Mouse (Mus musculus) neural tube, embryonic 11.5 days (tissue): ENCODE results near the gene Cbr4. TPM values are rescaled to one million over a fixed set of nuclear protein-coding genes. Genes with fewer than 3 reads are reported as not detected.
A peak's percentile ranks its signal among the peaks of the same experiment; 100 is the strongest.

Source experiments
- ATAC-seq: fragments of 200-750 bp; cut with Nextera tagmentation; 2 replicates; pipeline ENCODE4 v1.8.0; 2017; ENCODE audit warnings: moderate number of reproducible peaks, mild to moderate bottlenecking, moderate TSS enrichment, moderate library complexity; ENCODE audit not compliant: insufficient read depth, low FRiP score, low TSS enrichment
- DNase-seq: peaks from one replicate; pipeline ENCODE4 v3.0.0-alpha.2; 2015; ENCODE audit warnings: low spot score
- H3K27ac ChIP-seq: fragments of 300-500 bp; sonication (generic); 2 replicates; pipeline ENCODE4 v1.5.1; 2014; ENCODE audit warnings: low read depth, mild to moderate bottlenecking, low read length
- H3K27me3 ChIP-seq: fragments of 300-500 bp; sonication (generic); 2 replicates; pipeline ENCODE4 v1.6.1; 2014; ENCODE audit warnings: mild to moderate bottlenecking, low read length, mixed read lengths; ENCODE audit not compliant: control insufficient read depth, insufficient read depth
- H3K36me3 ChIP-seq: fragments of 300-500 bp; sonication (generic); 2 replicates; pipeline ENCODE4 v1.6.1; 2014; ENCODE audit warnings: mild to moderate bottlenecking, low read length, moderate library complexity, mixed read lengths; ENCODE audit not compliant: control insufficient read depth, insufficient read depth
- H3K4me1 ChIP-seq: fragments of 300-500 bp; sonication (generic); 2 replicates; pipeline ENCODE4 v1.6.1; 2014; ENCODE audit warnings: low read length, mixed read lengths; ENCODE audit not compliant: control insufficient read depth, insufficient read depth
- H3K4me2 ChIP-seq: fragments of 300-500 bp; sonication (generic); 2 replicates; pipeline ENCODE4 v1.6.1; 2014; ENCODE audit warnings: low read depth, mild to moderate bottlenecking, moderate library complexity
- H3K4me3 ChIP-seq: fragments of 300-500 bp; sonication (generic); 2 replicates; pipeline ENCODE4 v1.5.1; 2014; ENCODE audit warnings: low read depth, low read length
- H3K9ac ChIP-seq: fragments of 300-500 bp; sonication (generic); 2 replicates; pipeline ENCODE4 v1.6.1; 2014; ENCODE audit warnings: mild to moderate bottlenecking, low read length
- H3K9me3 ChIP-seq: fragments of 300-500 bp; sonication (generic); 2 replicates; pipeline ENCODE4 v1.6.1; 2016; ENCODE audit warnings: low read length; ENCODE audit not compliant: control insufficient read depth
- WGBS: fragments of 180-500 bp; shearing (Covaris S2); extraction: QIAGEN DNeasy Blood & Tissue Kit; methylation state at CpG from one replicate; pipeline ENCODE4 v1.1.7; 2014; 5-methylcytosine and 5-hydroxymethylcytosine counted together
- polyA plus RNA-seq: library from polyadenylated mRNA; unstranded; fragments of >200 nt; fragmentation: Nextera tagmentation; extraction: Ambion mirVana; gene quantifications from 2 replicates; pipeline ENCODE4 v1.2.1, GENCODE M21; 2014

The Cbr4 gene
- polyA plus RNA-seq, 1 experiment from 2014 or later: 25.2 TPM

GRCm38 (mm10) chr8:61502277-61502676, 14.7 kb downstream of the Cbr4 start:
- ATAC-seq (no peak), DNase-seq (no peak)
- Histone ChIP-seq H3K9ac (no peak overlapping the region), H3K9me3 (no peaks in the 10 kb centered on the region), H3K27me3 (no peaks in the 10 kb centered on the region), H3K4me1 (no peaks in the 10 kb centered on the region), H3K4me3 (no peak overlapping the region), H3K4me2 (no peak overlapping the region), H3K36me3 (no peaks in the 10 kb centered on the region), H3K27ac (no peak overlapping the region)

- H3K4me1 ChIP-seq: peaks cover 5% of the 10 kb centered on the region; the same call in 1 of the 2 replicates
- H3K9me3 ChIP-seq: no peaks in the 10 kb centered on the region
- DNase-seq (peak; percentile 44), ATAC-seq (peak; percentile 46)
- no peak overlapping the region for H3K4me3 ChIP-seq
- peak overlapping the region; percentile 15; the same call in 1 of the 2 replicates for H3K9ac ChIP-seq
- no peaks in the 10 kb centered on the region for H3K27me3 ChIP-seq
- H3K4me2 ChIP-seq: no peak overlapping the region; the same call in 1 of the 2 replicates
- peaks cover 6% of the 10 kb centered on the region; the same call in 1 of the 2 replicates for H3K36me3 ChIP-seq
- peak overlapping the region; percentile 87 for H3K27ac ChIP-seq
- WGBS: 75% methylated on average over 24 of the region's 24 CpGs
Observed at GRCm38 (mm10) chr8:61515110-61515930, 27.8 kb downstream of the Cbr4 start.

DNA sequence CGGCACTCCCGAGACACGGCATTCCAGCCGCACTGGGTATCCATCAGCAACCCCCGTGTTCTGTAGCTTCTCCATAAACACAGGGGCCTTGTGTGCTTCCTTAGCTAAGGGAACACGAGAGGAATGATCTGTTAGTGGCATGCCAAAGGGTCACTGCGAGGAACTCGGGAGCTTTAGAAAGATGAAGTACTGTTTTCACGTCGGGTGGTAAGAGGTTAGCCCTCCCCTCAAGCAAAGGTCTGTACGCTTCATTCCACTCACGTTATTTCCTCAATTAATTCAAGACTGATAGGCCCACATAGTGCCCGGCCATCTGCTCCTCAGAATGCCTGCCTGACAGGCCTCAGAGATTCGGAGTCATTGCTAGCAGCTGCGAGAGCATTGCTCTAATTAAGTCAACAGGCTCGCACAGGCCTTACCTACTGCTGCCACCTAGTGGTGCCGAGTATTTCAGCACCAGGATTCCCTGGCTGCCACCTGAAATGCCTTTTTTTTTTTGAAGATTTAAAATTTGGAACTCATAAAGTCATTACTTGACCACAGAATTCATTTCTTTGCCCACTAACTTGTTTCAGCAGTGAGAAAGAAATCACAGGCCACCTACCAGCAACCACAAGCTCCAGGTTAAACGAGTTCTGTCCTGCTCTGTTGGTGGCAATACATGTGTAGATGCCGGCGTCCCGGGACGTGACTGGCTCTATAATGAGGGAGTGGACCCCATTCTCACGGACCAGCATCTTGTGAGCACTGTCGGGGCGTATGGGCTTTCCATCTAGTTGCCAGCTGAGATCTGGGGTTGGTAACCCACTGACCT, 28.6 kb downstream of the Cbr4 start:
- no peak overlapping the region; the same call in 1 of the 2 replicates for H3K9ac ChIP-seq
- H3K27me3 ChIP-seq: no peaks in the 10 kb centered on the region
- DNase-seq (peak; percentile 86), ATAC-seq (peak; percentile 88)
- H3K4me2 ChIP-seq: 0 out of 2 replicates have a peak overlapping the region, but pooled peaks have one; percentile 5
- no peak overlapping the region for H3K4me3 ChIP-seq
- H3K4me1 ChIP-seq: peaks cover 5% of the 10 kb centered on the region; the same call in 1 of the 2 replicates
- WGBS: 40% methylated on average over 25 of the region's 25 CpGs
- H3K36me3 ChIP-seq: peaks cover 3% of the 10 kb centered on the region; the same call in 1 of the 2 replicates
- H3K9me3 ChIP-seq: no peaks in the 10 kb centered on the region
- H3K27ac ChIP-seq: peak overlapping the region; percentile 87

- Histone ChIP-seq H3K9me3 (no peaks in the 10 kb centered on the region), H3K9ac (no peak overlapping the region), H3K36me3 (peaks cover 3% of the 10 kb centered on the region; the same call in 1 of the 2 replicates), H3K27me3 (no peaks in the 10 kb centered on the region), H3K4me3 (no peak overlapping the region), H3K27ac (peak overlapping the region; percentile 65; the same call in 1 of the 2 replicates), H3K4me1 (peaks cover 5% of the 10 kb centered on the region; the same call in 1 of the 2 replicates), H3K4me2 (0 out of 2 replicates have a peak overlapping the region, but pooled peaks have one; percentile 5)
- ATAC-seq (0 out of 2 replicates have a peak, but pooled peaks have one; percentile 36), DNase-seq (peak; percentile 19)
- WGBS: 63% methylated on average over 8 of the region's 8 CpGs
Observed at GRCm38 (mm10) chr8:61516745-61517501, 29.4 kb downstream of the Cbr4 start.

GRCm38 (mm10) chr8:61517502-61518185, 30.1 kb downstream of the Cbr4 start:
- peaks cover 3% of the 10 kb centered on the region; the same call in 1 of the 2 replicates for H3K36me3 ChIP-seq
- H3K9me3 ChIP-seq: no peaks in the 10 kb centered on the region
- H3K4me2 ChIP-seq: no peak overlapping the region
- H3K27ac ChIP-seq: 0 out of 2 replicates have a peak overlapping the region, but pooled peaks have one; percentile 39
- DNase-seq (peak; percentile 17), ATAC-seq (no peak)
- H3K9ac ChIP-seq: no peak overlapping the region
- H3K27me3 ChIP-seq: no peaks in the 10 kb centered on the region
- no peak overlapping the region for H3K4me3 ChIP-seq
- H3K4me1 ChIP-seq: peaks cover 5% of the 10 kb centered on the region; the same call in 1 of the 2 replicates
- 75% methylated on average over 14 of the region's 14 CpGs for WGBS

GRCm38 (mm10) chr8:61522132-61522531, 34.6 kb downstream of the Cbr4 start:
- no peaks in the 10 kb centered on the region; the same call in 1 of the 2 replicates for H3K36me3 ChIP-seq
- 6% methylated on average over 1 of the region's 1 CpGs for WGBS
- no peaks in the 10 kb centered on the region for H3K4me1 ChIP-seq
- peak; percentile 24 for DNase-seq
- H3K9ac ChIP-seq: no peak overlapping the region
- ATAC-seq: no peak
- no peaks in the 10 kb centered on the region for H3K9me3 ChIP-seq
- no peak overlapping the region for H3K4me3 ChIP-seq
- H3K4me2 ChIP-seq: no peak overlapping the region
- no peaks in the 10 kb centered on the region for H3K27me3 ChIP-seq
- H3K27ac ChIP-seq: no peak overlapping the region

DNA sequence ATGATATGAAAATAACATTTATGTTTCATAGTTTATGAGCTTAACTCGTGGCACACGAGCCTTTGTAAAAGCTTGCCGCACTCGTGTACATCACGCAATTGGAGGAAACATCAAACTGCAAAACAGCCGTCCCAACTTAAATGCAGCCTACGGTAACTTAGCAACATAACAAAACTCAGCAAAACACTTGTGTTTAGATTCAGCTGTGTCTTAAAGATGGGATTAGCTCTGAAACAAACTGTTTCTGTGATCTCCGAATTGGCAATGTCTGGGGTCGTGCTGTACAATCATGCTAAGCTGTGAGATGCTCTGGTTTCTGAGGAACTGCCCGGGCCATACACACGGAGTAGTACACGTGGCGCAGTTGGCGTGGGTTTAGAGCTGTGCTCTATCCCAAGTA, 39.5 kb downstream of the Cbr4 start:
- Histone ChIP-seq H3K27ac (no peak overlapping the region), H3K4me3 (no peak overlapping the region), H3K4me1 (no peaks in the 10 kb centered on the region), H3K4me2 (no peak overlapping the region), H3K27me3 (no peaks in the 10 kb centered on the region), H3K9ac (no peak overlapping the region), H3K9me3 (no peaks in the 10 kb centered on the region), H3K36me3 (no peaks in the 10 kb centered on the region; the same call in 1 of the 2 replicates)
- DNase-seq (no peak), ATAC-seq (no peak)
- 95% methylated on average over 14 of the region's 14 CpGs for WGBS
